Mouse (Mus musculus) kidney, postnatal 10 days (tissue): ENCODE results near the gene Naxd.
"Not testable (repeated sequence)": the region's sequence is repeated elsewhere in the genome, so short reads cannot be mapped to it uniquely, and the experiment has no call there.

Source experiments
- DNase-seq: peaks from one replicate; pipeline ENCODE4 v3.0.0; 2021; ENCODE audit warnings: mixed read lengths

Gene Naxd

DNA sequence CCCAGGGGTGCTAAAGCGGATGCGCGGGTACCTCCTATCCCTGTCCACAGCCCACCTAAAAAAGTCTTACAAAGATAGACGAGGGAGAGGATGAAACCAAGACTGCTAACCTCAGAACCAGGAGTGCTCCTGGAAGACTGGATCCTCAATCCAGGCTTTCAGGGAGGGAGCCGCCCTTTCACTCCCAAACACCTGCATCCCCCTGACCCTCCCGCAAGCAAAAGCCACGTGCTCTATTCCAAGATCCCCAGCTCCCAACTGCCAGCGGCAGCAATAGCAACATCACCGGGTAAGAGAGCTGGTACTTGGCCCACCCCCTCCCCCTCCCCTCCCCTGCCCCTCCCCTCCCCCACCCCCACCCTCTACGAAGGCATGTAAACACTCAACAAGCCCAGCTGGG is 21.9 kb upstream of the Naxd start:
- no peak for DNase-seq

DNA sequence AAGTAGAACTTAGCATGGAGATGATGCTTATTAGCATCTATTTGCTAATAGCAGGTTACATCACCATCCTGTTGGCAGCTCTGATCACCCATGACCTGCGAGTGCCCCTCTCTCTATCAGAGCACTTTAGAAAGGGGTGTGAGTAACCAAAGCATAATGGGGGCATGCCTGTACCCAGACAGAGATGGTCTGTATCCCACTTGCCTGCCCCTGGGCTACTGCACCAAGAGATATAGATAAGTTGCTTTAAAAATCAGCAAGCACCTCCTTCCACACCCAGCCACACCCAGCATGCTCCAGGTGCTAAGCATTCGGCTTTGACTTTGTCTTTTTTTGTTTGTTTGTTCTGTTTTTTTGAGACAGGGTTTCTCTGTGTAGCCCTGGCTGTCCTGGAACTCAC is 21.4 kb upstream of the Naxd start:
- no peak for DNase-seq

DNA sequence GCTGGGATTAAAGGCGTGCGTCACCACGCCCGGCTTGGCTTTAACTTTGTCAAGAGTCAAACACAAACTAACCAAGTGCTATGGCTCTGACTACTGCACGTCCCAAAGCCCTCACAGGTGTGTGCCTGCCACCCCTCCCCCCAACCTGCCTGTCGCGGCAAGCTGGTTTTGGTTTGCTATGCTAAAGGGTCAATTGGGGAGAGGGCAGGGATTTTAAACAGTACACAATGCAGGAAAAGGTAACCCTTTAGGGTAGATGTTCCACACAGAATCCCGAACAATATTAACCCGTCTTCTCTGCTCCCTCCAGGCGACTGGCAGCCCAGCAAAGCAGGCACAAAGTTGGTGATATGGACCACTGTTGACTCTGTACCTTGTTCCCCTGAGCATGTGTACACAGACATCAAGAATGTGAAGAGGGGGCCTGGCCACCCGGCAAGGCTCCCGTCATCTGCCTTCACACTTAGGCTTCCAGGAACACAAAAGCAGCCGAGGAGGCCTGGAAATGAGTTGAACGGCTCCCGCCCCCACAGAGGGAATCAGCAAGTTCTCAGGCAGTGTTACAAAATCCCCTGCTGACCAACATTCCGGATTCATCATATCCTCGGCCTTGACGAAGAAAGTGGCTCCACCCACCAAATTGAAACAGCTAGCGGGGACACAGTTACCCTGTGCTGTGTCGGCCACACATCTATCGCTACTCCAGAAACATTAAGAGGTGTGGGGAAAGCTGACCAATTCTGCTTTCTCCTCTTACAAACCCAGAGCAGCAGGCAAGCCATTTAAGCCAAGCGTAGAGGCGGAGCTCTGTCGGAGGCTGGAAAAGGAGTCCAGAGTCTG is 20.7 kb upstream of the Naxd start:
- peak; percentile 77 for DNase-seq

DNA sequence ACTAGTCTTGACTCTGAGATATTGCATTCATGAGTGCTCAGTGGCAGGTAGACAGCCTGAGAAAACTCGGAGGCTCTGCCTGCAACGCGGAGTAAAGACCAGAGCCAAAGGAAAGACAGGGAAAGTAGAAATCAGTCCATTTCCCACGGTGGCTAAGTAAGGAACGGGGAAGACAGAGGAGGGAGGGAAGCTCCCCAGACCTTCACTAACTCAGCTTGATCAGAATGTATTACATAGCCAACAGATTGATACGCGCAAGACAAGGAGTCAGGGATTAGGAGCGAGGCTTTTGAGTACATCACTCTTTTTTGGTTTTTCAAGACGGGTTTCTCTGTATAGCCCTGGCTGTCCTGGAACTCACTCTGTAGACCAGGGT is 20.1 kb upstream of the Naxd start:
- DNase-seq: no peak

DNA sequence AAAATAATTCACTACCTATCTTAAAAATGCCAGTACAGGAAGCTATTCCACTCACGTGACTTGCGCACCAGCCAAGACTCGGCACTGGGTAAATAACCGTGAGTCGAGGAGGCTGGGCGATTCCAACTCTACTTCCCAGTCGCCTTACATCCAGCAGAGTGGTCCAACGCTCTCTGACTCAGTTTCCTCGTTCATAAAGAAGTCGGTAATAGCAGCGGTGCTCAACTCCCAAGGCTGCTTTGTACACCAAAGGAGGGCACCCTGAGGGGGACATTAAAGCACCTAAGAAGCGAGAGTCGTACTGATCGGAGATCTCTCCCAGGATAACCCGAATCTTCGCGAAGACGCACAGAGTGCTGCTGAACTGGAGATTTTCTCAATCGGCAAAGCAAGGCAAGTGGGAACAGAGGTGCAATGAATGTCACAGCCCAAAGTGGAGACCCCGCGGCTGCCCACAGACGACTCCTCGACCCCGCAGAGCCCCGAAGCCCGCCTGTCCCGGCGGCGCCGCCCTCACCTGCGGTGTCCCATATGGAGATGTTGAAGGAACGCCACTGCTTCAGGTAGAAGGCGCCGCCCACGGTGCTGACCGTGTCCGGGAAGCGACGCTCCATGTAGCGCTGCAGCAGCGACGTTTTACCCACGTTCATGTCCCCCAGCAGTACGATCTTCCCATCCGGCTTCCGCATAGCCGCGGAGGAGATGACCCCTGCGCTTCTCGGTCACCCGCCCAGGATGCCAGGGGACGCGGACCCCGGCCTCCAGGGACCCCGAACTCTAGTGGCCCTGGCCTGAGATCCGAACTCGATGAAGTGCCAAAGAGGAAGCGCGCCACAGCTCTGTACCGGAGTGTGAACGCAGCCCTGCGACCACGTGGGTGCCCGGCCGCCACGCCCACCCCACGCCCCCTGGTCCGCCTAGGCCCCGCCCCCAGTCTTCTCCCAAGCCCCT is 19.2 kb upstream of the Naxd start, which contains the start of gene Rab20:
Rab20 (minus strand) TSS at position 900 of the 951 bp plus-strand sequence.
- peak; percentile 94 for DNase-seq

DNA sequence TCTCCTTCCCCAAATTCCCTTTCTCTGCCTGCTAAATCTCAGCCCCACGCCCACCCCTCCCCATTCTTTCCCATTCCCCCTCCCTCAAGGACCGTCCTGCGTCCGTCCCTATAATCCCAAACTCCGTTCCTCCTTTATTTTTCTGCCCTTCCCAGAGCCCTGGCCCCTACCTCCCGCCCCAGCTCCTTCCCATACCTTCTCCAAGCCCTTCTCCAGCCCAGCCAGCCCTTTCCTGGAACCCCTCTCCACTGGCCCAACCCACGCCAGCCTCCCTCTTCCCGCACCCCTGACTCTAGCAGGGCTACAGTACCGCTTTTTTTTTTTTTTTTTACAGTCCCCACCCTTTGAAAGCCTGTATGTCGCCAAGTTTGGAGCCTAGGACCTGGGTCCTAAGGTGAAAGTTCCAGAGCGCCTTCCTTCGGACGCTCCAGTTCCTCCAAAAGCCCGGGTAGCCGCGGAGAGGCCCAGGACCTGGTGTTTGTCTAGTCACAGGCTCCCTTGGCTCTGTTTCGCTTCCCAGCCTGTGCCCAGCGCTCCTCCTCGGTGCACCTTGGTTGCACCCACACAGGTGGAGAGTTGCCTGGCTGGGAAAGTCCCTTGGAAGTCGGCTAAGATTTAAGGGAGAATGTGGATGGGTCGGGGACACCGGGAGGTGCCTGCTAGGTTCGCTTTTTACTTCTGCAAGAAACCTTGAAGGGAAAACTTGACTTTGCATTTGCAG is 18.3 kb upstream of the Naxd start:
- peak; percentile 56 for DNase-seq

DNA sequence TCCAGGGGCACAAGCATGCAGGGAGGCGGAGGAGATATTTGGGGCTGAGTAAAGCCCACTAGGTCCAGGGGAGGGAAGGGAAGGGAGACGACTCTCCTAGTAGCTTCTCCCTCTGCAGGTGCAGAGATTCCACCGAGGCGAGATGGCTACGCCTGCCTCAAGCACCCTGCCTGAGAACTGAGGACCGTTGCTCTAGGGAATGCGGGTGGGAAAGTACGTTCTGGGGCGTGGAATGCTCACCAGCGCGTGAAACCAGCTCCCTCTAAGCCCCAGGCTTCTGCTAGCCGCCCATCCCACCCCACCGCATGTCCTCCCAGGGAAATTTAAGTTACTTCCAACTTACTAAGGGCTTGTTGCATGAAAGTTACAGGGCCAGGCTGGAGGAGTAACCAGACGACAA is 17.7 kb upstream of the Naxd start:
- peak; percentile 42 for DNase-seq

DNA sequence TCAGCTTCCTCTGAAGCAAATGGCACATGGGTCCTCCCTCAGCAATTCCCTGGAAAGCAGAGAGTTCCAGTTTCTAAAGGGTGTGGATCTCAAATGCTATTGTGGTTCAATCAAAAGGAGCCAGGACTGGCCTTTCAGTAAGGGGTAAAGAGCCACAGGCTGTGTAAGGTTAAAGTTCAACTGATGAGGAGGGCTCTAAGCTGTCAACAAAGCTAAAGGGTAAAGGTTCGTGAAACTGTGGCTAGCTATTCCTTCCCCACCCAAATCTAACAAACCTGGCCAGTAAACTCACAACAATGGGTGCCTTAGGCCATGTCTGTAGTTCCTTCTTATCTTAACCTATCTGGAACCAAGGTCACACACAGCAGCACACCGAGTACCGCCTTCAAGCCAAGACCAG is 15.4 kb upstream of the Naxd start:
- DNase-seq: no peak

DNA sequence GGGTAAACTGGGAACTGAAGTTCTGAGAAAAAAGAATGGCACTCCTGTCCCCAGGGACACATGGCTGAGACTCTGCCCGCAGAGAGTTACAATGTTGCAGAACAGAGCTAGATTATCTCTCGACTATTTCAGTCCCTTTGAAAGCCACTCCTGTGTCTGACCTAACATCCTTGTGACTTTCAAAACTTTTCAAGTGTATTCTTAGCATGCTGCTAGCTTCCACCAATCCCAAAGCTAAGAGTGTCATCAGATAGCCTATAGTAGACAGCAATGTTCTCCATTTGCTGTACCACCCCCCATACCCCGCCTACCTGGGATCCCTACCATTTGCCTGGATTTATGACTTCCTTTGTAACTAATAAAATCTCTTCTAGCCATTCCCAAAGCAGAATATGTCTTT is 14.8 kb upstream of the Naxd start:
- peak; percentile 39 for DNase-seq

DNA sequence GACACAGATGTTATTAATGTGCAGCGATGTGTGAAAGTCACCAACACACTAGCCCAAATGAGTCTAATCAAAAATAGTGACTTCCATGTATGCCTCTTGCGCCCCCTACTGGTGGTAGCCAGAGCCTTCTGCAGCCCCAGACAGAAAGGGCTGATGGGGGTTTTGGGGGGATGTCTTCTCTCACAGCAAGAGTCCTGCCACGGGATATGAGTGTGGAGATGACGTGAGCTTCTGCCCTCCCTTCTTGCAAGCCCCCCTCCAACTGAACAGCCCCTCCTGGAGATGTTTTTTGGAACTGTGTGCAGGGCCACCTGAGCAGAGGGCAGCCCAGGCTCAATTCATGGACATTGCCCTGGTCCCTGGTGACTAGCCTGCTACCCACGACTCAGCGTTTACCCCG is 11.2 kb upstream of the Naxd start:
- peak; percentile 90 for DNase-seq

DNA sequence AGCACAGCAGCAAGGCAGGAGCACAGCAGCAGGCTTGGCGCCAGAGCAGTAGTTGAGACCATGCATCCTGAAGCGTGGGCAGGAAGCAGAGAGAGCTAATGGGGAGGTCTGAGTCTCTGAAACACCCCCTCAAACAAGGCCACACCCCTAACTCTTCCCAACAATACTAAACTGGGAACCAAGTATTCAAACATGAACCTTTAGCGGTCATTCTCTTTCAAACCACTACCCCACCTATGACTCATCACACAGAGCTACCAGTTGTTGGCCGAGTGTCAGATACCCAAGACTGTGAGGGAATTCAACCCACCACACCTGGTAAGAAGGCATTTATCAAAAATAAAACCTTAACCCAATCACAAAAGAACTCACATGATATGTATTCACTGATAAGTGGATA is 10.1 kb upstream of the Naxd start:
- no peak for DNase-seq

DNA sequence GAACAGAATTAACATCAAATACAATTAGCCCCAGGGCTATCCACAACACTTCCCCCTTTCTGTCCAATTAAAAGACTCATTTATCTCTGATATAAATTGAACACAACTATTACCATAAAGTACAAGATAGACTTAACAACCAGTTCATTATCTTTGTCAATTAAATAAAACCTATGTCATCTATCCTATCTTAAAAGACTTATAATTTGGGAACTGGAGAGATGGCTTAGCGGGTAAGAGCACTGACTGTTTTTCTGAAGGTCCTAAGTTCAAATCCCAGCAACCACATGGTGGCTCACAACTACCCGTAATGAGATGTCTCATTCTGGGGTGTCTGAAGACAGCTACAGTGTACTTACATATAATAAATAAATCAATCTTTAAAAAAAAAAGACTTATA is 5.0 kb upstream of the Naxd start:
- DNase-seq: not testable (repeated sequence)

DNA sequence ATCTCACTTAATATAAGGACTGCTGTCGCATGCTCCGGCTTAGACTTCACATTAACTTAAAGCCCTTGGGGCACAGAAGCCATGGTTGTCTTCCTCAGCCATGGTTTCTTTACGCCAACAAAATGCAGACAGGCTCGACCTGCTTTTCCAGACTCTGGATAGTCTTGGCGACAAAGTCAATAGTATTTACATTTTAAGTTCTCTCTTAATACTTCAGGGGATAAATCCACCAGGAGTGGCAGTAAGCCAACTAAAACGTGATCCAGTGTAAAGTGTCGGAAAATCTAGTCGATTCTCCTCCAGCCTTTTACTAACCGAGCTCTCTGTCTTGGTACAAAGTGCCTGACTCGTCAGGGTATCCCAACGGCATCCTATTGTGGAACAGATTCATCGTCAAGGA is 975 bp downstream of the Naxd start:
- DNase-seq: no peak

DNA sequence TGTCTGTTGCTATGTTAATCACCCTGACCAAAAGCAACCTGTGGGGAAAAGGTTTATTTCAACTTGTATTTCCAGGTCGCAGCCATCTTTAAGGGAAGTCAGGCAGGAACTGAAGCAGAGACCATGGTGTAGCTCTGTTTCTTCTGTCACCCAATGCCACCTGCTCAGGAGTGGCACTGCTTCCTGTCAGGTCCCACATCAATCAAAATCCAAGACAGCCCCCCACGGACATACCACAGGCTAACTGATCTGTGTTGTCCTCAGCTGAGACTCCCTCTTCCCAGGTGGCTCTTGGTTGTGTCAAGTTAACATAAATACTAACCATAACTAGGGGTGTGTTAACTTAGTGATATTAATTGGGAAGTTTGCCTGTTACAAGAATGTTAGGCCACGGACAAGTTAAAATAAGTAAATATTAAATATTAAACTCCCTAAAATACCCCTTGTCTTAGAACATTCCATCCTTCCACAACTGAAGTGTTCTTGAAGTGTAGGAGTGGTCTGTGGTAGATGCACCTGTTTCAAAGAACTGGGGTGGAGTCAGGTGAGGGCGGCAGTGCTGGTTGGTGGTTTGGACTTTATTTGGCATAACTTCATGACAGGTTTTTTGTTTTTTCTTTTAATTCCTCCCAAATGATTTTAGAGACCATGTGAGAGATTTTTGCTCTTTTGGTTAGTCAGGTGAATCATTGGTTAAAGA is 1.6 kb downstream of the Naxd start:
- DNase-seq: no peak

DNA sequence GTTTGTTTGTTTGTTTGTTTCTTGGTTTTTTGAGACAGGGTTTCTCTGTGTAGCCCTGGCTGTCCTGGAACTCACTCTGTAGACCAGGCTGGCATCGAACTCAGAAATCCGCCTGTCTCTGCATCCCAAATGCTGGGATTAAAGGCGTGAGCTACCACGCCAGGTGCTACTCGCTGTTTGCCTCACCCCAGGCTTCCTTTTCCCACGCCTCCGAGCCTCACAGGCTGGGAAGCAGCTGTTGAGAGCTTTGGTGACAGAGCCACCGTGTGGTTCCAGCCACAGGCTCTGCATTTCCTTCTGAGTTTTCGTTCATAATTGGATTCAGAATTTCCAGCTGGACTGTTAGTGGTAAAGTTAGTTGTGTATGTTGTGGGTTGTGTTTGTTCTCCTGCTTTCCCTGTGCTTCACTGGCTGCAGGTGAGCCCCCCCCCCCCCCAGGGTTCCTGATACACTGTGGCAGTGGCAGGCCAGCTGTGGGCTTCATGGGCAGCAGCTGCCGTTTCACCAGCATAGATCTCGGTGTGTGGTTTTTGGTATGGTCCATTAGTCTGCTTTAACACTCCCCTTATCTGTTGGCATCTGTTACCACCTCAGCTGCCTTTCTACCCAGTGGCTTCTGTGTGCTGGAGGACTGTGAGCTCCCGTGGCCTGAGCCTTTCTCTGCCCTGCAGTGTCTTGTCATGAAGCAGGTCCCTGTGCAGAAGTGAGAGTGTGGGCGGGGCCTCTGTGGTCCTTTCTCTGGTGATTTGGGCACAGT is 6.3 kb downstream of the Naxd start:
- no peak for DNase-seq

DNA sequence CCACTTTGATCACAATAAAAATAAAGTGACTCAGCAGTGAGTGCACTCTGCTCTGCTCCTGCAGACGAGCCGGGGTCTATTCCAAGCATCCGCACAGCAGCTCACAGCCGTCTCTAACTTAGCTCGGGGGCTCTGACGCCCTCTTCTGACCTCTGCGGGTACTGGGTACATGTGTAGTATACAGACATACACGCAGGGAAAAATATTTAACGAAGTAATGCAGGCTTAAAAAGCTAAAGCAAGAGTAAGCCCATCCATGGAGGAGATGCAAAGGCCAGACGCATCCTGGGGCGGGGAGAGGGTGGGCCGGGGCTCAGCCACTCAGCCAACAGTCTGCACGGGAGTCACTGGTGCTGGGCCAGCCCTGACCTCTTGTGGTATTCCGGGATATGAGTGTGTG is 8.8 kb downstream of the Naxd start:
- no peak for DNase-seq

DNA sequence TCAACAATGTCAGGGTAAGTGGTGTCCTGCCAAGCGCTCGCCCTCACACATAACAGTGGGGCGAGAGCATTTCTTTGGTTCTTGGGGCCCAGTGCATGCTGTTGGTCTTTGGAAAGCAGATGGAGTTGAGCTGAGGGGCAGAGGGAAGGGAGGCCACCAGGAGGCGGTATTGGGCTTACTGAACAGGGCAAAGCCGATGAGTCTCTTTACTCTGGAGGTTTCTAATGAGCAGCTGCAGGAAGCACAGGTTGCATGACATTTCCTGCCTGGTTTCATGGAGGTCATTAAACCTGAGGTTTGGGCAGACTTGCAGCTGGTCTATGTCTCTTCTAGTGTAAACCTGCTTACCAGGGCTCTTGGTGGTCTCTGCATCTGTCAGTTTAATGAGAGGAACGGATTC is 9.5 kb downstream of the Naxd start:
- peak; percentile 81 for DNase-seq

DNA sequence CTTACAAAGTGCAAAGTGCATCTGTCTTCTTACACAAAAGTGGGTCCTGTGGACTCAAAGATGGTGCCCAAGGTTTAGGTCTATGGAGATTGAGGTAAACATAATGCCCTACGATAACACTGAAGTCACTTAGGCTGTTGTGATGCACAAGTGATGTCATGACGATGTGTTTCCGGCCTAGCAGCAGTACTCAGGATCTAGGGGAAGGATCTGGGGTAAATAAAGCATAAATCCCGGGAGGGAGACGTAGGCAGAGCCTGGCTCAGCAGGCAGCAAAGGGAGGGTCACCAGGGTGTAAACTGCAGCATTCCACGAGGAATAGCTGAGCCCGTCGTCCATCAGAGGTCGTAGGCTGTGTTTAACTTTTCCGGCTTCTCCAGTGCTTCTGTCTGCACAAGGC is 11.6 kb downstream of the Naxd start:
- no peak for DNase-seq

DNA sequence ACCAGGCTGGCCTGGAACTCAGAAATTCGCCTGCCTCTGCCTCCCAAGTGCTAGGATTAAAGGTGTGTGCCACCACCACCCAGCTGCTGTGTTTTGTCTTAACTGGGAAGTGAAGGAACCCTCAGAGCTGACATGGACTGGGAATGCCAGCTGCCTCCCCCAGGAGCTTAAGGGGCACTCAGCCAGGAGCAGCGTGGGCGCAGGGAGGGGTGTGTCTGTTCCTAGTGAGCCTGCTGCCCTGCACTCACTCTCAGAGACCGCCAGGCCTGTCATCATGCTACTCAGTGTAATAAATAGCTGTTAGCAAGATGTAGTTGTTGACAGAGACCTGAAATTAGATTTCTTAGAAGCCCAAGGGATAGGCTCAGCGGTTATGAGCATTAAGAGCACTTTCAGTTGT is 13.7 kb downstream of the Naxd start:
- DNase-seq: no peak

DNA sequence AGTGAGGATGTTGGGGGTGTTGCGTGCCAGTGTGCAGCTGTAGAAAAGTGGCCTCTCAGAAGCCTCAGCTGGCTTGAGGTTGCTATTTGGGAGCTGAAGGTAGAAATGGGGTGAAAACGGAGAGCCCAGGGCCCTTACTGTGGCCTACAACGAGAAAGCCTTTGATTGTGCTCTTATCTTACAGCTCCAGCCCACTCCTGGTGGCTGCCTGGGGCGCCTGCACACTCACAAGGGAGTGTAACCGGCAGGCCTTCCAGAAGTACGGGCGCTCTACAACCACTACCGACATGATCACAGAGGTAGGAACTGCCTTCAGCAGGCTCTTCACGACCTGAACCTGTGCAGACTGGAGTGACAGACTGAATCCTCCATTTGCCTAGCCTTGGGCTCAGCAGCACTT is 15.4 kb downstream of the Naxd start:
- DNase-seq: no peak

DNA sequence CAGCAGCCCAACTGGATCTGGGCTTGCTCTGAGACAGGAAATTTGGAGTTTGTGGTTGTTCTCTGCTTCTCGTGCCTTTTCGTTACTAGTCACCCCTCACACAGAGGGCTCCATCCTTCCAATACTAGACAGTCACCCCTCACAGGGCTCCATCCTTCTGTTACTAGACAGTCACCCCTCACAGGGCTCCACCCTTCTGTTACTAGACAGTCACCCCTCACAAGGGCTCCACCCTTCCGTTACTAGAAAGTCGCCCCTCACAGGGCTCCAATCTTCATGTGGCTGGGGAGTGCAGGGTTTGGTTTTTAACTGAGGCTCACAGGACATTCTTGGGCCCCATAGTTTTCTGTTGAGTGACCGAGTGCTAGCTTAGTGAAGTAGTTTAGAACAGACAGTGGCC is 15.9 kb downstream of the Naxd start:
- no peak for DNase-seq

DNA sequence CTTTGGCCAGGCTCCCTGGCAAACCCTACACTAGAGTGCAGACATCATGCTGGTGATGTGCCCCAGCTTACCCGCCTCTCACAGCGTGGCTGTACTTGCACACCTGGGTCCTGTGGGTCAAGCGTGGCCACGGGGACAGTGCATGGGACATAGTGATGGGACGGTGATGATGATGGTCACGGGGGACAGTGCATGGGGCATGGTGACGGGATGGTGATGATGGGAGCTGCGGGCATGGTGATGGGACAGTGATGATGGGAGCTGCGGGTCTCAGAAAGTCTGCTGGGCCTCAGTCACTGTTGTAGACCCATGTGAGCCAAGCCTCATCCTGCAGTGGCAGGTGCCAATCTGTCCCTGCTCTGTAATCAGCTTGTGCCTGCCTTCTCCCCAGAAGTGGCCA is 19.0 kb downstream of the Naxd start:
- no peak for DNase-seq
